Mouse (Mus musculus): ENCODE measurements around the gene Scaf8. TPM values are rescaled to one million over a fixed set of nuclear protein-coding genes. Genes with fewer than 3 reads are reported as not detected.

The Scaf8 gene
- total and polyA plus RNA-seq, 3 experiments, result 14.4 to 24.6 TPM; not detected in 1

GRCm38 (mm10) chr17:3113737-3114357, 925 bp upstream of the Scaf8 start:
- Histone ChIP-seq H3K9me3 (replicated peaks; ENCODE audit: insufficient read depth, low read length) (no peaks in the 10 kb centered on the region), H3K4me1 (ENCODE audit: control insufficient read depth in 1 of 2, insufficient read depth in 2 of 2, low read length in 2 of 2) (peaks cover 4 to 15% of the 10 kb centered on the region in 2 experiments; a peak in 3 of 4 replicates), H3K27me3 (ENCODE audit: control insufficient read depth in 1 of 2, insufficient read depth in 2 of 2, low read length in 2 of 2) (no peaks in the 10 kb centered on the region)

DNA sequence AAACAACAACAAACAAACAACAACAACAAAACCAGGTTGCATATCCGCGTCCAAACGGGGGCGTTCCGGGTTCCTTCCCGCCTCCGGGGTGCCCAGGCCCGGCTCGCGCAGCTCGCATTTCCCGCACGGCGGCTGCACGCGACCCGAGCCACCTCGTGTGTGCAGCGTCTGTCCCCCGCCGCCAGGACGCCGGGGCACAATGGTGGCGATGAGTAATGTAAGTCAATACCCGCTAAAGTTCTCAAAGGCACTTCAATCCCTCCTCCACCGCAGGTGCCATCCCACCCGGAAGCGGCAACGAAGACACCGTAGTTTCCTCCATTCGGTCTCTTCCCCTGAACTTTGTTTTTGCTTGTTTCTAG, 433 bp upstream of the Scaf8 start:
- TF ChIP-seq CHD1 (IDR thresholded peaks at IDR 0.05; ENCODE audit: low read depth, low read length), result 0 out of 2 replicates have a peak, but pooled peaks have one; percentile 6
- no peak for TF ChIP-seq POLR2AphosphoS2 (IDR thresholded peaks at IDR 0.05; ENCODE audit: low read length)
- TF ChIP-seq MAX (IDR thresholded peaks at IDR 0.05; ENCODE audit: low read length), result peak; percentile 59; the same call in 1 of the 2 replicates
- TF ChIP-seq ELF1 (IDR thresholded peaks at IDR 0.05; ENCODE audit: low read depth, low read length), result peak; percentile 61
- no peak for TF ChIP-seq ETS1 (IDR thresholded peaks at IDR 0.05; ENCODE audit: low read depth, low read length)
- peak; percentile 37; the same call in 1 of the 2 replicates for TF ChIP-seq BHLHE40 (IDR thresholded peaks at IDR 0.05; ENCODE audit: borderline replicate concordance, low read depth, low read length)
- Histone ChIP-seq H3K27ac (ENCODE audit: control insufficient read depth, low read depth, low read length) (peak overlapping the region; percentile 89), H3K4me1 (ENCODE audit: control insufficient read depth in 1 of 2, insufficient read depth in 2 of 2, low read length in 2 of 2) (peaks cover 7 to 16% of the 10 kb centered on the region in 2 experiments; a peak in 3 of 4 replicates), H3K27me3 (ENCODE audit: control insufficient read depth in 1 of 2, insufficient read depth in 2 of 2, low read length in 2 of 2) (no peaks in the 10 kb centered on the region), H3K9me3 (replicated peaks; ENCODE audit: insufficient read depth, low read length) (no peaks in the 10 kb centered on the region), H3K9ac (ENCODE audit: control insufficient read depth, low read depth, low read length, poor library complexity, severe bottlenecking) (peak overlapping the region; percentile 87), H3K79me2 (ENCODE audit: control insufficient read depth, insufficient read depth, low read length, poor library complexity) (peaks cover 49% of the 10 kb centered on the region), H3K36me3 (ENCODE audit: control insufficient read depth in 1 of 2, insufficient read depth in 2 of 2, low read length in 2 of 2) (peaks cover 3 to 24% of the 10 kb centered on the region in 2 experiments; a peak in 3 of 4 replicates), H3K4me3 (ENCODE audit: control insufficient read depth in 1 of 2, insufficient read depth in 1 of 2, low read depth in 2 of 2, low read length in 2 of 2) (peak overlapping the region; percentile 92 to 99)
- peak; percentile 85 for DNase-seq (ENCODE audit: low read depth, low spot score)

More at GRCm38 (mm10) chr17:3113737-3114357, 925 bp upstream of the Scaf8 start:
- H3K36me3 ChIP-seq (ENCODE audit: control insufficient read depth in 1 of 2, insufficient read depth in 2 of 2, low read length in 2 of 2), result peaks cover 0 to 22% of the 10 kb centered on the region in 2 experiments; a peak in 3 of 4 replicates
- peak; percentile 76 for DNase-seq (ENCODE audit: low read depth, low spot score)
- peak; percentile 14; the same call in 1 of the 2 replicates for TF ChIP-seq CHD2 (IDR thresholded peaks at IDR 0.05; ENCODE audit: low read length)
- peak; percentile 76 for TF ChIP-seq GATA1 (IDR thresholded peaks at IDR 0.05; ENCODE audit: low read depth, low read length)
- TF ChIP-seq HCFC1 (IDR thresholded peaks at IDR 0.05; ENCODE audit: low read depth, low read length), result no peak
- TF ChIP-seq MAFK (IDR thresholded peaks at IDR 0.05; ENCODE audit: borderline replicate concordance, low read depth, low read length), result no peak
- no peak for TF ChIP-seq UBTF (IDR thresholded peaks at IDR 0.05; ENCODE audit: borderline replicate concordance, insufficient read depth, low read depth, low read length)
- peak; percentile 24; the same call in 1 of the 2 replicates for TF ChIP-seq ZNF384 (IDR thresholded peaks at IDR 0.05; ENCODE audit: low read depth, low read length)
- no peak for TF ChIP-seq MXI1 (IDR thresholded peaks at IDR 0.05; ENCODE audit: low read depth, low read length)
- no peak; a peak in 1 of 4 replicates for TF ChIP-seq EP300 (IDR thresholded peaks at IDR 0.05; ENCODE audit: low read depth in 1 of 2, low read length in 2 of 2)
- 0 out of 2 replicates have a peak, but pooled peaks have one; percentile 19 for TF ChIP-seq CHD1 (IDR thresholded peaks at IDR 0.05; ENCODE audit: low read depth, low read length)
- no peak for TF ChIP-seq TBP (IDR thresholded peaks at IDR 0.05; ENCODE audit: low read depth, low read length)
- TF ChIP-seq JUND (IDR thresholded peaks at IDR 0.05; ENCODE audit: low read depth, low read length), result no peak
- TF ChIP-seq ZKSCAN1 (IDR thresholded peaks at IDR 0.05; ENCODE audit: low read depth, low read length), result no peak
- TF ChIP-seq USF1 (IDR thresholded peaks at IDR 0.05; ENCODE audit: low read depth, low read length), result no peak
- TF ChIP-seq TCF12 (IDR thresholded peaks at IDR 0.05; ENCODE audit: low read depth, low read length), result 0 out of 2 replicates have a peak, but pooled peaks have one; percentile 7
- no peak for TF ChIP-seq MAZ (IDR thresholded peaks at IDR 0.05; ENCODE audit: low read depth, low read length)
- no peak for TF ChIP-seq ELF1 (IDR thresholded peaks at IDR 0.05; ENCODE audit: low read depth, low read length)
- no peak for TF ChIP-seq USF2 (IDR thresholded peaks at IDR 0.05; ENCODE audit: borderline replicate concordance in 1 of 2, insufficient read depth in 1 of 2, low read depth in 1 of 2, low read length in 2 of 2)
- no peak for TF ChIP-seq NRF1 (IDR thresholded peaks at IDR 0.05; ENCODE audit: insufficient read depth, low read depth, low read length, poor library complexity, severe bottlenecking)
- TF ChIP-seq MYC (IDR thresholded peaks at IDR 0.05; ENCODE audit: low read depth, low read length), result no peak
- TF ChIP-seq POLR2AphosphoS5 (IDR thresholded peaks at IDR 0.05; ENCODE audit: borderline replicate concordance, low read depth, low read length), result no peak
- no peak for TF ChIP-seq SIN3A (IDR thresholded peaks at IDR 0.05; ENCODE audit: low read length)
- no peak for TF ChIP-seq ZMIZ1 (IDR thresholded peaks at IDR 0.05; ENCODE audit: low read depth, low read length)
- TF ChIP-seq BHLHE40 (IDR thresholded peaks at IDR 0.05; ENCODE audit: borderline replicate concordance, low read depth, low read length), result no peak
- no peak for TF ChIP-seq TAL1 (IDR thresholded peaks at IDR 0.05; ENCODE audit: low read length)
- no peak for TF ChIP-seq RAD21 (IDR thresholded peaks at IDR 0.05; ENCODE audit: low read depth, low read length)
- no peak for TF ChIP-seq MEF2A (IDR thresholded peaks at IDR 0.05; ENCODE audit: extremely low read depth, insufficient replicate concordance, low read depth, low read length, poor library complexity, severe bottlenecking)
- TF ChIP-seq KAT2A (conservative IDR thresholded peaks at IDR 0.05; ENCODE audit: low read depth, low read length), result no peak
- no peak for TF ChIP-seq RCOR1 (IDR thresholded peaks at IDR 0.05; ENCODE audit: low read depth, low read length)
- no peak for TF ChIP-seq E2F4 (IDR thresholded peaks at IDR 0.05; ENCODE audit: borderline replicate concordance, low read depth, low read length)
- peak overlapping the region; percentile 89 for H3K27ac ChIP-seq (ENCODE audit: control insufficient read depth, low read depth, low read length)
- H3K9ac ChIP-seq (ENCODE audit: control insufficient read depth, low read depth, low read length, poor library complexity, severe bottlenecking), result peak overlapping the region; percentile 87
- H3K79me2 ChIP-seq (ENCODE audit: control insufficient read depth, insufficient read depth, low read length, poor library complexity), result peaks cover 45% of the 10 kb centered on the region
- H3K4me3 ChIP-seq (ENCODE audit: control insufficient read depth in 1 of 2, insufficient read depth in 1 of 2, low read depth in 2 of 2, low read length in 2 of 2), result peak overlapping the region; percentile 92 to 99
